ENCODE assay signal across 9 mouse cellular contexts in genomic region chr12:25109971-25110681, GRCm38 (mm10). TPM values are rescaled to one million over a fixed set of nuclear protein-coding genes. Genes with fewer than 3 reads are reported as not detected.
DNase-seq lines count a peak whose midpoint lies in the region; ATAC-seq lines count a peak whose summit lies in the region.
"Had no signal": no experiment of that assay in that cellular context is flagged by ENCODE, and none has a peak within 500 bp of the region (broad histone marks: within the 10 kb centered on the region; RNA-seq: fewer than 3 reads in every experiment).

No protein-coding gene starts in this region.

- peaks cover 10% of the 10 kb centered on the region for H3K4me1 ChIP-seq in kidney, embryonic 16.5 days (ENCODE audit: insufficient read depth, low read length)
- peaks cover 5% of the 10 kb centered on the region; the same call in 1 of the 2 replicates for H3K4me1 ChIP-seq in stomach, embryonic 15.5 days

- H3K36me3 ChIP-seq in kidney, embryonic 16.5 days (ENCODE audit: insufficient read depth, low read length) = no peaks in the 10 kb centered on the region
- no peaks in the 10 kb centered on the region for H3K36me3 ChIP-seq in stomach, embryonic 15.5 days
- H3K36me3 ChIP-seq: midbrain, embryonic 12.5 days had no signal

- no peak overlapping the region for H3K9ac ChIP-seq in kidney, embryonic 16.5 days (replicated peaks; ENCODE audit: low read length)
- H3K9ac ChIP-seq in stomach, embryonic 15.5 days = no peak overlapping the region
- H3K9ac ChIP-seq: midbrain, embryonic 12.5 days had no signal

- peak; percentile 84 to 87 for DNase-seq in kidney, adult 8-10 months
- peak; percentile 90 for DNase-seq in adrenal gland, postnatal 14 days
- DNase-seq in heart, adult 9 months (ENCODE audit: low spot score in 2 of 2) = peak; percentile 43 to 62
- DNase-seq in left cerebral cortex, adult 11 months (ENCODE audit: low spot score) = no peak
- no peak for DNase-seq in embryo, embryonic 9.5 days (ENCODE audit: extremely low spot score)

- no peak overlapping the region for H3K4me3 ChIP-seq in kidney, embryonic 16.5 days (ENCODE audit: low read length)
- H3K4me3 ChIP-seq in stomach, embryonic 15.5 days (replicated peaks) = no peak overlapping the region
- H3K4me3 ChIP-seq: midbrain, embryonic 12.5 days had no signal

- no peak overlapping the region for H3K27ac ChIP-seq in kidney, embryonic 16.5 days (ENCODE audit: low read length)
- 0 out of 2 replicates have a peak overlapping the region, but pooled peaks have one; percentile 3 for H3K27ac ChIP-seq in stomach, embryonic 15.5 days
- H3K27ac ChIP-seq: midbrain, embryonic 12.5 days had no signal

- 57% methylated on average over 7 of the region's 7 CpGs for WGBS in kidney, embryonic 16.5 days
- 72% methylated on average over 7 of the region's 7 CpGs for WGBS in stomach, embryonic 15.5 days

- H3K27me3 ChIP-seq in kidney, embryonic 16.5 days (ENCODE audit: insufficient read depth, low read length) = no peaks in the 10 kb centered on the region
- no peaks in the 10 kb centered on the region for H3K27me3 ChIP-seq in stomach, embryonic 15.5 days (replicated peaks)

- no peaks in the 10 kb centered on the region for H3K9me3 ChIP-seq in kidney, embryonic 16.5 days (ENCODE audit: low read length)
- 0 out of 2 replicates have a peak, but pooled peaks cover 3% of the 10 kb centered on the region for H3K9me3 ChIP-seq in stomach, embryonic 15.5 days
- H3K9me3 ChIP-seq: midbrain, embryonic 12.5 days had no signal

- no peak overlapping the region for H3K4me2 ChIP-seq in kidney, embryonic 16.5 days (replicated peaks; ENCODE audit: low read depth, low read length)
- H3K4me2 ChIP-seq in stomach, embryonic 15.5 days = no peak overlapping the region
- H3K4me2 ChIP-seq: midbrain, embryonic 12.5 days had no signal

- no peak for ATAC-seq in kidney, embryonic 16.5 days (ENCODE audit: low FRiP score, low TSS enrichment)
- ATAC-seq in stomach, embryonic 15.5 days (ENCODE audit: insufficient read depth, low FRiP score, low read depth) = no peak
- no peak for ATAC-seq in CD4-positive, CD25-positive, alpha-beta regulatory T cell, adult 4 months

RNA-seq across cellular contexts. Expression of gene Id2, which starts 13.2 kb away (rescaled TPM):
- 474 and 534 TPM in 2 replicates for polyA plus RNA-seq in kidney, embryonic 16.5 days (2015; fragmentation: Nextera tagmentation; extraction: Ambion mirVana)
- total RNA-seq in adrenal gland, postnatal 14 days (2021) = 359 and 395 TPM in 2 replicates
- 339 and 387 TPM in 2 replicates for polyA plus RNA-seq in stomach, embryonic 15.5 days (2015; fragmentation: Nextera tagmentation; extraction: Ambion mirVana)
- 100 to 1,000 TPM; 249 to 258 TPM for polyA plus RNA-seq in CD4-positive, CD25-positive, alpha-beta regulatory T cell, adult 4 months (2017; shearing (Covaris generic))

Comparison
In these comparisons a context has a peak if more than half of its experiments do, and no peak if none do; other contexts are left out.
1. DNase-seq: peak in kidney, adult 8-10 months (2 of 2), adrenal gland, postnatal 14 days (single experiment) and heart, adult 9 months (2 of 2); none in left cerebral cortex, adult 11 months (single experiment) and embryo, embryonic 9.5 days (single experiment).